9 mouse cellular contexts compared by ENCODE assay signal in the genomic region with DNA sequence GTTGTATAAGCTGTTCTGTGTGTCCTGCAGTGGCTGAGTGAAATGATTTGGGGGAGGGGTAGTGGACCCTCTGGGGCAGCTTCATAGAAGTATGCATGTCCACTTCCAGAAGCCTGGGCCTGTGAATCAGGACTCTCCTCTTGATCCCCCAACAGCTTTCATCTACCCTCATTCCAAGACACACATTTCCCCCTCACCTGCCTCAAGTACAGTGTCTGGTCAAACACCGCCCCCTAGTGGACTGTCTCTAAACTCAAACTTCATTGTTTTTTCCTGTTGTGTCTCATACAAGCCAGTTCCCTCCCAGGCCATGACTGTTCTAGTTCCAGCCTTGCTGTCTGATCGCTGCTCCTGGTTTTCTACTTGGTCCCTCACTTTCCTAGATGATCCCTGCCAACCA. TPM values are rescaled to one million over a fixed set of nuclear protein-coding genes. Genes with fewer than 3 reads are reported as not detected.
DNase-seq lines count a peak whose midpoint lies in the region; ATAC-seq and TF ChIP-seq lines count a peak whose summit lies in the region.
"Had no signal": no experiment of that assay in that cellular context is flagged by ENCODE, and none has a peak within 500 bp of the region (broad histone marks: within the 10 kb centered on the region; RNA-seq: fewer than 3 reads in every experiment).

No protein-coding gene starts in this region.

- H3K4me2 ChIP-seq in embryonic facial prominence, embryonic 11.5 days (ENCODE audit: low read depth, low read length): no peak overlapping the region
- no peak overlapping the region for H3K4me2 ChIP-seq in lung, embryonic 14.5 days
- H3K4me2 ChIP-seq: neural tube, embryonic 13.5 days had no signal

- no peak overlapping the region for H3K9ac ChIP-seq in embryonic facial prominence, embryonic 11.5 days (replicated peaks; ENCODE audit: low read length)
- H3K9ac ChIP-seq in lung, embryonic 14.5 days: no peak overlapping the region
- H3K9ac ChIP-seq: neural tube, embryonic 13.5 days had no signal

- peak; percentile 62 for DNase-seq in urinary bladder, postnatal 25 days (ENCODE audit: low spot score)
- no peak for DNase-seq in urinary bladder, adult 2 months (ENCODE audit: low spot score)
- peak; percentile 32 to 64 for DNase-seq in adrenal gland, postnatal 36 days
- peak; percentile 81 for DNase-seq in embryonic facial prominence, embryonic 11.5 days (ENCODE audit: low spot score)
- peak; percentile 27 to 41 for DNase-seq in kidney, adult 8-10 months
- peak; percentile 76 for DNase-seq in lung, embryonic 14.5 days
- DNase-seq in right cerebral cortex, adult 2 months (ENCODE audit: low spot score in 2 of 2): peak; percentile 24 to 62

- no peak for ATAC-seq in embryonic facial prominence, embryonic 11.5 days (replicated peaks; ENCODE audit: insufficient number of reproducible peaks, low FRiP score, low TSS enrichment, low read depth)
- peak; percentile 32; the same call in 1 of the 2 replicates for ATAC-seq in lung, embryonic 14.5 days (ENCODE audit: insufficient read depth)

- no peaks in the 10 kb centered on the region for H3K4me1 ChIP-seq in embryonic facial prominence, embryonic 11.5 days (ENCODE audit: control insufficient read depth, insufficient read depth, low read length)
- H3K4me1 ChIP-seq in lung, embryonic 14.5 days (ENCODE audit: insufficient read depth): no peaks in the 10 kb centered on the region
- H3K4me1 ChIP-seq: neural tube, embryonic 13.5 days had no signal

- H3K9me3 ChIP-seq in embryonic facial prominence, embryonic 11.5 days (replicated peaks; ENCODE audit: control insufficient read depth, low read length): no peaks in the 10 kb centered on the region
- H3K9me3 ChIP-seq in lung, embryonic 14.5 days (ENCODE audit: low read depth, low read length): no peaks in the 10 kb centered on the region
- H3K9me3 ChIP-seq: neural tube, embryonic 13.5 days had no signal

- H3K27me3 ChIP-seq in embryonic facial prominence, embryonic 11.5 days (ENCODE audit: control insufficient read depth, insufficient read depth, low read length): no peaks in the 10 kb centered on the region
- no peaks in the 10 kb centered on the region for H3K27me3 ChIP-seq in lung, embryonic 14.5 days (ENCODE audit: insufficient read depth, low read length)
- H3K27me3 ChIP-seq: neural tube, embryonic 13.5 days had no signal

- no peaks in the 10 kb centered on the region for H3K36me3 ChIP-seq in embryonic facial prominence, embryonic 11.5 days (replicated peaks; ENCODE audit: control insufficient read depth, insufficient read depth, low read depth, low read length)
- 0 out of 2 replicates have a peak, but pooled peaks cover 7% of the 10 kb centered on the region for H3K36me3 ChIP-seq in lung, embryonic 14.5 days (ENCODE audit: insufficient read depth)
- H3K36me3 ChIP-seq: neural tube, embryonic 13.5 days had no signal

- no peak overlapping the region for H3K27ac ChIP-seq in embryonic facial prominence, embryonic 11.5 days (replicated peaks; ENCODE audit: low read depth, low read length)
- no peak overlapping the region for H3K27ac ChIP-seq in lung, embryonic 14.5 days (ENCODE audit: low read depth)
- H3K27ac ChIP-seq: neural tube, embryonic 13.5 days had no signal

- no peak overlapping the region for H3K4me3 ChIP-seq in embryonic facial prominence, embryonic 11.5 days (ENCODE audit: low read depth, low read length)
- no peak overlapping the region for H3K4me3 ChIP-seq in lung, embryonic 14.5 days (ENCODE audit: low read depth, low read length)
- H3K4me3 ChIP-seq: neural tube, embryonic 13.5 days had no signal

- 15% methylated on average over 2 of the region's 2 CpGs for WGBS in embryonic facial prominence, embryonic 11.5 days
- WGBS in lung, embryonic 14.5 days: 18% methylated on average over 2 of the region's 2 CpGs

- TF ChIP-seq CTCF in lung, embryonic 14.5 days (IDR thresholded peaks at IDR 0.05; ENCODE audit: low read depth): peak; percentile 87

RNA-seq across cellular contexts. Expression of a gene that starts 9.9 kb away (rescaled TPM):
- polyA plus RNA-seq in urinary bladder, adult 2 months (2012; rRNA removed): 0.13 TPM in 1 of 2 replicates, not detected in the other
- total RNA-seq in adrenal gland, postnatal 36 days (2021): not detected
- 0.29 and 0.31 TPM in 2 replicates for polyA plus RNA-seq in embryonic facial prominence, embryonic 11.5 days (2014; fragmentation: Nextera tagmentation; extraction: Ambion mirVana)
- polyA plus RNA-seq in lung, embryonic 14.5 days (2014; fragmentation: Nextera tagmentation; extraction: Ambion mirVana): 0.14 and 0.18 TPM in 2 replicates

RNA-seq across cellular contexts. Expression of a gene that starts 53.1 kb away (rescaled TPM):
- not detected in 2 replicates for polyA plus RNA-seq in urinary bladder, adult 2 months (2012; rRNA removed)
- total RNA-seq in adrenal gland, postnatal 36 days (2021): not detected
- not detected in 2 replicates for polyA plus RNA-seq in embryonic facial prominence, embryonic 11.5 days (2014; fragmentation: Nextera tagmentation; extraction: Ambion mirVana)
- not detected in 2 replicates for polyA plus RNA-seq in lung, embryonic 14.5 days (2014; fragmentation: Nextera tagmentation; extraction: Ambion mirVana)
- total RNA-seq: gastrocnemius, postnatal 36 days had no signal
- polyA plus RNA-seq: neural tube, embryonic 13.5 days had no signal
